Mouse (Mus musculus) liver, postnatal 0 days (tissue): ENCODE measurements around the gene Brsk2.

Experiments used
- CTCF ChIP-seq: sonication (generic); IDR thresholded peaks from 2 replicates; pipeline ENCODE4 v1.5.1; 2016; ENCODE audit warnings: antibody characterized with exemption, low read depth
- EP300 ChIP-seq: IDR thresholded peaks from 2 replicates; pipeline ENCODE4 v1.6.1; 2016; ENCODE audit warnings: antibody characterized with exemption, low read depth, mild to moderate bottlenecking

- TF ChIP-seq CTCF (no peak), EP300 (no peak)
Observed at GRCm38 (mm10) chr7:141966281-141966680, 16.7 kb downstream of the Brsk2 start.
